Mouse (Mus musculus): ENCODE data around the gene Olfr1286. TPM values are rescaled to one million over a fixed set of nuclear protein-coding genes. Genes with fewer than 3 reads are reported as not detected.

The Olfr1286 gene
- total RNA-seq (2021): not detected

- intact Hi-C loops (cut with DNase I): no loop called here
- DNase-seq: no peak
These were observed at the start of gene Olfr1286 for GRCm38 (mm10) chr2:111422931-111423330. Olfr1286 (minus strand) TSS chr2:111423115.

GRCm38 (mm10) chr2:111448842-111449241 is 25.9 kb upstream of the Olfr1286 start, which contains the start of gene Olfr1287:
Olfr1287 (plus strand) TSS chr2:111449142.
- intact Hi-C loops (cut with DNase I): no loop called here
- DNase-seq: no peak

- no peak for DNase-seq
These were observed 47.7 kb downstream of the Olfr1286 start, which contains the start of gene Olfr1284 for GRCm38 (mm10) chr2:111375222-111375621. Olfr1284 (plus strand) TSS chr2:111375522.

More at GRCm38 (mm10) chr2:111375222-111375621, 47.7 kb downstream of the Olfr1286 start, which contains the start of gene Olfr1284:
- intact Hi-C loops (cut with DNase I): no loop called here

Other genes starting within 250 kb of the Olfr1286 start
- not detected for gene 4930430A15Rik, start 193.5 kb downstream of the Olfr1286 start, total RNA-seq (2021)
- not detected for gene Olfr1275, start 187.8 kb downstream of the Olfr1286 start, total RNA-seq (2021)
- not detected for gene Olfr1276, start 168.6 kb downstream of the Olfr1286 start, total RNA-seq (2021)
- not detected for gene Olfr1277, start 149.0 kb downstream of the Olfr1286 start, total RNA-seq (2021)
- not detected for gene Olfr1278, start 133.0 kb downstream of the Olfr1286 start, total RNA-seq (2021)
- not detected for gene Olfr1279, start 122.5 kb downstream of the Olfr1286 start, total RNA-seq (2021)
- not detected for gene Olfr1280, start 109.1 kb downstream of the Olfr1286 start, total RNA-seq (2021)
- not detected for gene Olfr1281, start 96.6 kb downstream of the Olfr1286 start, total RNA-seq (2021)
- not detected for gene Olfr1282, start 87.0 kb downstream of the Olfr1286 start, total RNA-seq (2021)
- not detected for gene Olfr1283, start 56.3 kb downstream of the Olfr1286 start, total RNA-seq (2021)
- gene Olfr1284, start 47.6 kb downstream of the Olfr1286 start, total RNA-seq (2021): not detected
- not detected for gene Olfr1287, start 26.0 kb upstream of the Olfr1286 start, total RNA-seq (2021)
- gene Olfr1288, start 51.0 kb upstream of the Olfr1286 start, total RNA-seq (2021): not detected
- gene Olfr1289, start 57.7 kb upstream of the Olfr1286 start, total RNA-seq (2021): not detected
- gene Olfr1290, start 70.7 kb upstream of the Olfr1286 start, total RNA-seq (2021): not detected
- not detected for gene Olfr1291-ps1, start 74.1 kb upstream of the Olfr1286 start, total RNA-seq (2021)
- not detected for gene Olfr1293-ps, start 102.1 kb upstream of the Olfr1286 start, total RNA-seq (2021)
- not detected for gene Olfr1294, start 117.2 kb upstream of the Olfr1286 start, total RNA-seq (2021)
- gene Olfr1295, start 146.6 kb upstream of the Olfr1286 start, total RNA-seq (2021): not detected
- gene Olfr1297, start 203.4 kb upstream of the Olfr1286 start, total RNA-seq (2021): not detected
- gene Olfr1298, start 226.1 kb upstream of the Olfr1286 start, total RNA-seq (2021): not detected
- gene Olfr1299, start 238.3 kb upstream of the Olfr1286 start, total RNA-seq (2021): not detected